Mouse (Mus musculus) naive thymus-derived CD4-positive, alpha-beta T cell, adult 5 months (primary cell): ENCODE measurements around the gene Acd. TPM values are rescaled to one million over a fixed set of nuclear protein-coding genes. Genes with fewer than 3 reads are reported as not detected.

Experiments used
- polyA plus RNA-seq: library from polyadenylated mRNA; unstranded; fragments of 100-300 nt; shearing (Covaris generic); gene quantifications from one replicate; pipeline ENCODE4 v1.2.1, GENCODE M21; 2017

Gene Acd
- 78.6 TPM for polyA plus RNA-seq

GRCm38 (mm10) chr8:105700966-105701824 is at the start of gene Acd, which contains the start of gene Pard6a:
Acd (minus strand) TSS chr8:105701102.
Pard6a (plus strand) TSS chr8:105701148.

GRCm38 (mm10) chr8:105707498-105708403 is 6.8 kb upstream of the Acd start, which contains the start of the genes 4933405L10Rik and Enkd1:
4933405L10Rik (plus strand) TSS chr8:105707655.
Enkd1 (minus strand) TSS chr8:105708210.

GRCm38 (mm10) chr8:105685796-105686308 is 15.1 kb downstream of the Acd start, which contains the start of gene Carmil2:
Carmil2 (plus strand) TSS chr8:105686274.

Other genes with a start within 250 kb of the Acd start
- gene Tppp3, start 229.6 kb downstream of the Acd start, polyA plus RNA-seq = not detected
- 4.9 TPM for gene Zdhhc1, start 204.2 kb downstream of the Acd start, polyA plus RNA-seq
- 0.19 TPM for gene Hsd11b2, start 182.3 kb downstream of the Acd start, polyA plus RNA-seq
- 92.5 TPM for gene Atp6v0d1, start 135.1 kb downstream of the Acd start, polyA plus RNA-seq
- 20.5 TPM for gene Ripor1, start 95.8 kb downstream of the Acd start, polyA plus RNA-seq
- gene Ctcf, start 64.5 kb downstream of the Acd start, polyA plus RNA-seq = 194 TPM
- gene Agrp, start 63.7 kb downstream of the Acd start, polyA plus RNA-seq = not detected
- gene Carmil2, start 14.8 kb downstream of the Acd start, polyA plus RNA-seq = 129 TPM
- 16.1 TPM for gene Pard6a, start within 50 bp of the Acd start, polyA plus RNA-seq
- 0.42 TPM for gene 4933405L10Rik, start 6.6 kb upstream of the Acd start, polyA plus RNA-seq
- gene Enkd1, start 7.1 kb upstream of the Acd start, polyA plus RNA-seq = 1.1 TPM
- gene Gfod2, start 57.6 kb upstream of the Acd start, polyA plus RNA-seq = 9.0 TPM
- 121 TPM for gene Ranbp10, start 126.2 kb upstream of the Acd start, polyA plus RNA-seq
- gene Tsnaxip1, start 126.6 kb upstream of the Acd start, polyA plus RNA-seq = not detected
- 26.4 TPM for gene Cenpt, start 152.2 kb upstream of the Acd start, polyA plus RNA-seq
- gene Thap11, start 154.0 kb upstream of the Acd start, polyA plus RNA-seq = 30.5 TPM
- gene Nutf2, start 159.5 kb upstream of the Acd start, polyA plus RNA-seq = 21.1 TPM
- gene Edc4, start 179.8 kb upstream of the Acd start, polyA plus RNA-seq = 101 TPM
- gene Nrn1l, start 192.5 kb upstream of the Acd start, polyA plus RNA-seq = 1.8 TPM
- 17.7 TPM for gene Pskh1, start 199.3 kb upstream of the Acd start, polyA plus RNA-seq
- 1.4 TPM for gene Ctrl, start 232.8 kb upstream of the Acd start, polyA plus RNA-seq
- gene Psmb10, start 237.3 kb upstream of the Acd start, polyA plus RNA-seq = 159 TPM
- gene Lcat, start 242.3 kb upstream of the Acd start, polyA plus RNA-seq = not detected